Comparison of ENCODE assay signal across 25 mouse cellular contexts in the genomic region with DNA sequence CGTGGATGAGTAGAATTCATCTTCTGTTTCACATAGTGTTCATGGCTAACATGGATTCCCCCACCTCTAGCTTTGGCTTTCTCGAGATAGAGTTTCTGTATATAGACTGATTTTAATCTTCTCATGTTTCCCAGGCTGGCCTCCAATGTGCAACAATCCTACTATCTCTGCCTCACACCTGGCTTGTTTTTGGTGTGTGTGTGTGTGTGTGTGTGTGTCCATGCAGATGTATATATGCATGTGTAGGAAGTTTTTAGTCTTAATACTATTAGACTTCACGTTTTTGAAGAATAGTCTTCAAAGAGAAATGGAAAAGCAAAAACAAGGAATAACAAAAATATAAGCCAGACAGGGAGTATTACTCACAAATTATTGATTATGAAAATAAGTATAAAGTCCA.
"Had no signal": no experiment of that assay in that cellular context is flagged by ENCODE, and none has a peak within 500 bp of the region (broad histone marks: within the 10 kb centered on the region; RNA-seq: fewer than 3 reads in every experiment).

No protein-coding gene starts in this region.

- H3K4me2 ChIP-seq: embryonic facial prominence, embryonic 12.5 days; embryonic facial prominence, embryonic 13.5 days; embryonic facial prominence, embryonic 15.5 days; forebrain, embryonic 12.5 days; forebrain, embryonic 13.5 days; forebrain, embryonic 15.5 days had no signal

- DNase-seq: cerebellum, adult 9-10 months; cerebellum, adult 9-11 months; cerebellum, postnatal 10 days; cerebellum, postnatal 25 days; cerebellum, postnatal 36 days; embryo, embryonic 11 days; forebrain, postnatal 0 days; gastrocnemius, adult 2 months; gastrocnemius, postnatal 10 days; gastrocnemius, postnatal 14 days; gastrocnemius, postnatal 25 days; gastrocnemius, postnatal 36 days; heart, adult 18-20 months; heart, adult 2 months had no signal

- H3K36me3 ChIP-seq: embryonic facial prominence, embryonic 10.5 days; embryonic facial prominence, embryonic 12.5 days; embryonic facial prominence, embryonic 13.5 days; embryonic facial prominence, embryonic 15.5 days; forebrain, embryonic 10.5 days; forebrain, embryonic 12.5 days; forebrain, embryonic 15.5 days had no signal

- H3K4me3 ChIP-seq: embryonic facial prominence, embryonic 10.5 days; embryonic facial prominence, embryonic 12.5 days; embryonic facial prominence, embryonic 13.5 days; embryonic facial prominence, embryonic 15.5 days; erythroblast, embryonic 14.5 days; forebrain, embryonic 10.5 days; forebrain, embryonic 12.5 days; forebrain, embryonic 13.5 days; forebrain, embryonic 15.5 days; gastrocnemius, adult 2 months; heart, adult 2 months had no signal

- ATAC-seq: forebrain, embryonic 13.5 days; forebrain, embryonic 14.5 days; forebrain, embryonic 15.5 days; forebrain, embryonic 16.5 days; forebrain, postnatal 0 days had no signal

- H3K9me3 ChIP-seq: embryonic facial prominence, embryonic 10.5 days; embryonic facial prominence, embryonic 13.5 days; embryonic facial prominence, embryonic 15.5 days; forebrain, embryonic 10.5 days; forebrain, embryonic 12.5 days; forebrain, embryonic 13.5 days; forebrain, embryonic 15.5 days had no signal

- H3K27me3 ChIP-seq: embryonic facial prominence, embryonic 12.5 days; embryonic facial prominence, embryonic 13.5 days; embryonic facial prominence, embryonic 15.5 days; forebrain, embryonic 12.5 days; forebrain, embryonic 13.5 days; forebrain, embryonic 15.5 days had no signal

- H3K4me1 ChIP-seq: embryonic facial prominence, embryonic 12.5 days; embryonic facial prominence, embryonic 13.5 days; forebrain, embryonic 10.5 days; forebrain, embryonic 12.5 days; forebrain, embryonic 13.5 days; forebrain, embryonic 15.5 days had no signal

- H3K9ac ChIP-seq: embryonic facial prominence, embryonic 12.5 days; embryonic facial prominence, embryonic 13.5 days; embryonic facial prominence, embryonic 15.5 days; forebrain, embryonic 12.5 days; forebrain, embryonic 13.5 days; forebrain, embryonic 15.5 days; forebrain, postnatal 0 days had no signal

- H3K27ac ChIP-seq: embryonic facial prominence, embryonic 10.5 days; embryonic facial prominence, embryonic 12.5 days; embryonic facial prominence, embryonic 13.5 days; embryonic facial prominence, embryonic 15.5 days; forebrain, embryonic 10.5 days; forebrain, embryonic 12.5 days; forebrain, embryonic 13.5 days; forebrain, embryonic 15.5 days; gastrocnemius, adult 2 months; heart, adult 2 months had no signal
